ENCODE assay signal across 18 mouse cellular contexts in genomic region chr12:79726116-79726515, GRCm38 (mm10).
DNase-seq lines count a peak whose midpoint lies in the region; ATAC-seq and TF ChIP-seq lines count a peak whose summit lies in the region.
"Had no signal": no experiment of that assay in that cellular context is flagged by ENCODE, and none has a peak within 500 bp of the region (broad histone marks: within the 10 kb centered on the region; RNA-seq: fewer than 3 reads in every experiment).

No protein-coding gene starts in this region.

- no peak for TF ChIP-seq CTCF in midbrain, postnatal 0 days (IDR thresholded peaks at IDR 0.05)

- 0 out of 2 replicates have a peak, but pooled peaks cover 5% of the 10 kb centered on the region for H3K36me3 ChIP-seq in heart, embryonic 12.5 days
- H3K36me3 ChIP-seq in midbrain, embryonic 10.5 days, result peaks cover 22% of the 10 kb centered on the region
- no peaks in the 10 kb centered on the region for H3K36me3 ChIP-seq in midbrain, postnatal 0 days (ENCODE audit: insufficient read depth, low read length)
- H3K36me3 ChIP-seq: neural tube, embryonic 12.5 days; stomach, embryonic 15.5 days had no signal

- no peak overlapping the region for H3K9ac ChIP-seq in heart, embryonic 12.5 days
- no peak overlapping the region for H3K9ac ChIP-seq in midbrain, postnatal 0 days (replicated peaks; ENCODE audit: low read length, poor library complexity, severe bottlenecking)
- H3K9ac ChIP-seq: limb, embryonic 13.5 days; neural tube, embryonic 12.5 days; stomach, embryonic 15.5 days had no signal

- no peak for ATAC-seq in heart, embryonic 12.5 days (ENCODE audit: insufficient number of reproducible peaks, low FRiP score)
- no peak for ATAC-seq in midbrain, postnatal 0 days (ENCODE audit: low FRiP score)
- ATAC-seq: hindbrain, embryonic 16.5 days; midbrain, embryonic 16.5 days had no signal

- DNase-seq in heart, adult 9 months (ENCODE audit: low spot score in 2 of 2), result peak; percentile 78 to 81
- DNase-seq in midbrain, embryonic 10.5 days (ENCODE audit: low spot score), result no peak
- DNase-seq in midbrain, postnatal 0 days (ENCODE audit: low spot score), result no peak
- DNase-seq in adipocyte (ENCODE audit: low spot score), result peak; percentile 78
- peak; percentile 79 for DNase-seq in telencephalon, adult 2 months (ENCODE audit: low read depth, low spot score)
- no peak for DNase-seq in adrenal gland, adult (ENCODE audit: inconsistent age in 2 of 2, low spot score in 1 of 2)
- DNase-seq: adrenal gland, adult 2 months; cerebellum, adult 8-10 months; kidney, adult 18-20 months; layer of hippocampus, postnatal 36 days; thymus, postnatal 25 days had no signal

- H3K4me3 ChIP-seq in heart, embryonic 12.5 days, result no peak overlapping the region
- no peak overlapping the region for H3K4me3 ChIP-seq in midbrain, embryonic 10.5 days
- H3K4me3 ChIP-seq in midbrain, postnatal 0 days (ENCODE audit: low read depth, low read length), result no peak overlapping the region
- H3K4me3 ChIP-seq: forebrain, embryonic 10.5 days; limb, embryonic 13.5 days; neural tube, embryonic 12.5 days; stomach, embryonic 15.5 days had no signal

- peaks cover 13% of the 10 kb centered on the region for H3K9me3 ChIP-seq in heart, embryonic 12.5 days (replicated peaks)
- H3K9me3 ChIP-seq in midbrain, embryonic 10.5 days (replicated peaks), result peaks cover 21% of the 10 kb centered on the region
- peaks cover 8% of the 10 kb centered on the region; the same call in 1 of the 2 replicates for H3K9me3 ChIP-seq in midbrain, postnatal 0 days (ENCODE audit: low read length)

- peaks cover 4% of the 10 kb centered on the region for H3K4me1 ChIP-seq in heart, embryonic 12.5 days (replicated peaks)
- peaks cover 36% of the 10 kb centered on the region for H3K4me1 ChIP-seq in midbrain, embryonic 10.5 days
- H3K4me1 ChIP-seq in midbrain, postnatal 0 days (ENCODE audit: insufficient read depth, low read length), result no peaks in the 10 kb centered on the region
- H3K4me1 ChIP-seq: stomach, embryonic 15.5 days had no signal

- no peaks in the 10 kb centered on the region for H3K27me3 ChIP-seq in heart, embryonic 12.5 days (replicated peaks)
- H3K27me3 ChIP-seq in midbrain, embryonic 10.5 days (ENCODE audit: low read depth, poor library complexity, severe bottlenecking), result no peaks in the 10 kb centered on the region
- no peaks in the 10 kb centered on the region for H3K27me3 ChIP-seq in midbrain, postnatal 0 days (ENCODE audit: insufficient read depth, low read length)
- H3K27me3 ChIP-seq: limb, embryonic 13.5 days; neural tube, embryonic 12.5 days; stomach, embryonic 15.5 days had no signal

- no peak overlapping the region for H3K27ac ChIP-seq in heart, embryonic 12.5 days (ENCODE audit: poor library complexity, severe bottlenecking)
- H3K27ac ChIP-seq in midbrain, embryonic 10.5 days (replicated peaks), result peak overlapping the region; percentile 38; the same call in 1 of the 2 replicates
- H3K27ac ChIP-seq in midbrain, postnatal 0 days (ENCODE audit: low read depth, low read length), result no peak overlapping the region
- H3K27ac ChIP-seq: forebrain, embryonic 10.5 days; limb, embryonic 13.5 days; neural tube, embryonic 12.5 days; stomach, embryonic 15.5 days had no signal

- WGBS in heart, embryonic 12.5 days, result 91% methylated on average over 2 of the region's 2 CpGs
- WGBS in midbrain, embryonic 10.5 days, result 91% methylated on average over 2 of the region's 2 CpGs
- WGBS in midbrain, postnatal 0 days, result 88% methylated on average over 2 of the region's 2 CpGs

- no peak overlapping the region for H3K4me2 ChIP-seq in heart, embryonic 12.5 days
- H3K4me2 ChIP-seq in midbrain, postnatal 0 days (ENCODE audit: low read depth, low read length, poor library complexity, severe bottlenecking), result no peak overlapping the region
- H3K4me2 ChIP-seq: limb, embryonic 13.5 days; neural tube, embryonic 12.5 days; stomach, embryonic 15.5 days had no signal

Comparison
In these comparisons a context has a peak if more than half of its experiments do, and no peak if none do; other contexts are left out.
1. DNase-seq: peak in heart, adult 9 months (2 of 2), adipocyte (single experiment) and telencephalon, adult 2 months (single experiment); none in midbrain, embryonic 10.5 days (single experiment), midbrain, postnatal 0 days (single experiment) and adrenal gland, adult (0 of 2).